Mouse (Mus musculus): ENCODE data around the gene Ptprd. TPM values are rescaled to one million over a fixed set of nuclear protein-coding genes. Genes with fewer than 3 reads are reported as not detected.

The Ptprd gene
- polyA plus RNA-seq, 1 experiment from 2014 or later = 57.1 TPM

DNA sequence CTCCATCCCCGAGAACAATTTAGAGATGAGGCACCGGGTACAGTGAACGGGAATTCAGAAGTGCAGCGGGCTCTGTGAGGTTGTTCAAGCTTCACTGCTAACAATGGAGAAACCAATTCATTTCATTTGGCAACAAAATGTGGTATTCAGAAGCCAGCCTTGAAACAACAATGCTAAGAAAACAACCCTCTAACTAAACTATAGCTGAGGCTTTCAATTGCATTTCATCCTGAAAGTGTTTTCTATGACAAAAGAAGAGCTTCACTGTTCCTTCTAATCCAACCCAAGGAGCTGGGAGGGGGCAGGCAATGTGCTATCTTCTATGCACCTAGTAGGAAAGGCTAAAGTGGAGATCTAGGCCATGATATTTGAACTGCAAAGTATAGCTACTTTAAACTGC is 2217.2 kb downstream of the Ptprd start:
- H3K9ac ChIP-seq = no peak overlapping the region
- H3K4me2 ChIP-seq (replicated peaks) = no peak overlapping the region
- H3K9me3 ChIP-seq (replicated peaks) = no peaks in the 10 kb centered on the region
- H3K4me3 ChIP-seq = no peak overlapping the region
- H3K36me3 ChIP-seq = no peaks in the 10 kb centered on the region
- H3K27ac ChIP-seq = no peak overlapping the region
- no peaks in the 10 kb centered on the region for H3K4me1 ChIP-seq
- ATAC-seq (ENCODE audit: low FRiP score) = no peak
- WGBS = 58% methylated on average over 4 of the region's 4 CpGs
- no peaks in the 10 kb centered on the region for H3K27me3 ChIP-seq

DNA sequence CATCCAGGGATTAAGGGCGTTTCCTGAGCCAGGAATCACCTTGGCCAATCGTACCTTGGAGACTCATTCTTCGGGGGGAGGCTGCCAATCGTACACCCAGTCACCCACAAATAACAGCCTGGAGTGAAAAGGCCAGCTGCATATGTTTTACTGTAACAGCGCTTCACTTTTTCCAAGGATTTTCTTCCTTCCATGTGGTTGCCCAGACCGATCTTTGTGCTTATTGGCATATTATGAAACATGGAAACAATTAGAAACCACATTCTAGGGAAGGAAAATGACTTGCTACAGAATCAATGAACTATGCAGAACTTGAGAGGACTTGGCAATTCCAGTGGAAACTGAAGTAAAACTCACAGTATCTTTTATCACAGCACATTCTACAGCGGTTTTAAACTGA is 2218.7 kb downstream of the Ptprd start:
- Histone ChIP-seq H3K27me3 (no peaks in the 10 kb centered on the region), H3K4me3 (no peak overlapping the region), H3K4me1 (no peaks in the 10 kb centered on the region), H3K4me2 (replicated peaks) (no peak overlapping the region), H3K9ac (no peak overlapping the region), H3K27ac (no peak overlapping the region), H3K9me3 (replicated peaks) (no peaks in the 10 kb centered on the region), H3K36me3 (no peaks in the 10 kb centered on the region)
- 85% methylated on average over 7 of the region's 7 CpGs for WGBS
- no peak for ATAC-seq (ENCODE audit: low FRiP score)

DNA sequence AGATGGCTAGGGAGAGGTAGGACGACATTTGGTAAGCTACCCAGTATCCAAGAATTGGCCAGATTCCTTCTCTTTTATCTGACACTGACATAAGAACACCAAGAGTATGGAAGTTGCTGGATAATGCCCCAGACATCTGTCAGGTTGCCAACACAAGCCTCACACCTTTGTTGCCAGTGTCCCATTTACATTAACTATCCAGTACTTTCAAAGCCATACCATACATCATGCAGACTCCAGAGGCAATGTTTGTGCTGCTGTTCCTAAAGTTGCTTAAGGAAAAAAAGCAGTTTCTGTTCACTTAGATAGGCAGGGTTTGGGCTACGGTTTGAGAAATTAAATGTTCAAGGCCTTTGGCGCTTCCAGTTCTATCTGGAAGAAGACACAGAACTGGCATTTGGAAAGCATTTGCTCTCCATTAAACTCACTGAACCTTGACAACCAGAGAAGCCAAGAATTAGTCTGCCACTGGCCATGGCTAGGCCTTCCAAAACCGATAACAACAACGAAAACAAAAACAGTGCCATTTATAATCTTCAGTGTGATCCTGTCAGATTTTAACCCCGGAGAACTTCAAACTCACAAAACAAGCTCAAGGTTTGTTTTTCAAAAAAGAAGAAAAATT is 2220.0 kb downstream of the Ptprd start:
- no peaks in the 10 kb centered on the region for H3K36me3 ChIP-seq
- H3K4me1 ChIP-seq = no peaks in the 10 kb centered on the region
- H3K4me2 ChIP-seq (replicated peaks) = no peak overlapping the region
- 90% methylated on average over 6 of the region's 6 CpGs for WGBS
- no peaks in the 10 kb centered on the region for H3K27me3 ChIP-seq
- ATAC-seq (ENCODE audit: low FRiP score) = no peak
- no peak overlapping the region for H3K4me3 ChIP-seq
- no peaks in the 10 kb centered on the region for H3K9me3 ChIP-seq (replicated peaks)
- H3K27ac ChIP-seq = no peak overlapping the region
- H3K9ac ChIP-seq = no peak overlapping the region

DNA sequence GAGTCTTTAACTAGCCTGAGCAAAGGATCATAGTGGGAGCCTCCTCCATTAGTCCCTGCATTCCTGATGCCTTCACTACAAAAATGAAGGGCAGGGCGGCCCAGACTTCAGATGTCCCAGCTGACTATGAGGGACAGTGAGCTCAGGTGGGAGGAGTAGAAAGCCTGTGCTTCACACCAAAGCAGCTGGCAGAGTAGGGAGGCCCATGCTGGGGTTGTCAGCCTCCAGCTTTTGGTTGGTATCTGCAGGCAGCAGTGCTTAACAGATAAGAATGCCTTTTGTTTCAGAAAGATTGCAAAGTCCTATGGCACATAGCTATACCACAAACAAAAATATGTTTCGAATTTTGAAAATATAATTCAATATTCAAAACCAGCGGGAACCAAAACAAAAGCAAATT is 2237.0 kb downstream of the Ptprd start:
- no peak overlapping the region for H3K9ac ChIP-seq
- H3K27me3 ChIP-seq = no peaks in the 10 kb centered on the region
- no peaks in the 10 kb centered on the region for H3K36me3 ChIP-seq
- no peak for ATAC-seq (ENCODE audit: low FRiP score)
- no peak overlapping the region for H3K27ac ChIP-seq
- H3K4me2 ChIP-seq (replicated peaks) = no peak overlapping the region
- no peak overlapping the region for H3K4me3 ChIP-seq
- no peaks in the 10 kb centered on the region for H3K4me1 ChIP-seq
- H3K9me3 ChIP-seq (replicated peaks) = no peaks in the 10 kb centered on the region
- 83% methylated on average over 3 of the region's 3 CpGs for WGBS

DNA sequence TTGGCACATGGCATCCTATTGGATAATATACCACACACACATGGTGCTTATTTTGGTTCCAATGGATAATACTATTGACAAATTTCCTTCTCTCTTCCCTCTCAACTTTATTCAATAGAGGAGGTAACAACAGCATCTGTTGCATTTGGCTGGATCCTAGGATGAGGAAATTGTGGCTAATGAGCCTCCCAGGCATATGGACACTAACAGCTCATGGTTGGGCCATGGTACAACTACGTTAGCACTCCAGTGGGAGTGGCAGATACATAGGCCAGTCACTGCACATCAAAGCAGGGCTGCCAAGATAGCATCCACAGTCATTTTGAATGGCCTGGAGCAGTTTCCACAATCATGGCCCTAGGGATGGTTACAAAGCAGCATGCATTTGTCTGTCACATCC is 2238.4 kb downstream of the Ptprd start:
- Histone ChIP-seq H3K27me3 (no peaks in the 10 kb centered on the region), H3K9me3 (replicated peaks) (no peaks in the 10 kb centered on the region), H3K36me3 (no peaks in the 10 kb centered on the region), H3K27ac (no peak overlapping the region), H3K4me2 (replicated peaks) (no peak overlapping the region), H3K4me1 (no peaks in the 10 kb centered on the region), H3K9ac (no peak overlapping the region), H3K4me3 (no peak overlapping the region)
- ATAC-seq (ENCODE audit: low FRiP score) = no peak
- 79% methylated on average over 1 of the region's 1 CpGs for WGBS

DNA sequence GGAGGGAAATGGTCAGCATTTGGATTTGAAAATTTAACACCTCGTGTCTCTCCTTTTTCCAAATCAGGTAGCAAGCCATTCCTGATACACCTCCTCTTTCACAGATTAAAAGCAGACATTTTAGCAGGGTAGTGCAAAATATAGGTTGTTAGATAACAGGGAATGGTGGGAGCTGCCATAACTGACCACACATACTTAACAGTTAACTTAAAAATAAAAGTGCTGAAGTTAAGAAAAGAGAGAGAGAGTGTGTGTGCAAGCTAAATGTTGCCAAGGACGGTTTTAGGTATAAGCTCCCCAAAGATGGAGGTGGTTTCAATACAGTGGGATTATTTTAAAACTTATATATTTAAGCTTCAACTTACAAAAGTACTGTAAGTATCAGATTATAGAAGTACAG is 2241.8 kb downstream of the Ptprd start:
- no peak for ATAC-seq (ENCODE audit: low FRiP score)
- 87% methylated on average over 2 of the region's 2 CpGs for WGBS
- H3K9ac ChIP-seq = no peak overlapping the region

DNA sequence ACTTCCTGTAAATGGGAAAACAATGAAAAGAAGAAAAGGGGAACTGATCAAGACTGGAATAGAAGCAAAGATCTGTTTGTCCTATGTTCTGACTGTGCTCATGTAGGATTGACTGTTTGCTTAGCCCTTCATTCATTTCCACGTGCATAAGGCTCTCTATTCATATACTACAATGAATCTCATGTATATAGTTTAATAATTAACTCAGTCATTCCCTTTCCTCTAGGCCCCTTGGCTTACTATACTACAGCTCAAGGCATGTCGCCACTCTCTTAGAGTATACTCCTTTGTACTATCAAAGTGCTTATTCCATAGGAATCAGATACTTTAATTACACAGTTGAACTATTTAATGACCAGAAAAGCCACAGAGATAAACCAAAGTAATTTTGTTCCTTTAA is 2243.1 kb downstream of the Ptprd start:
- Histone ChIP-seq H3K27me3 (no peaks in the 10 kb centered on the region), H3K4me2 (replicated peaks) (no peak overlapping the region), H3K4me3 (no peak overlapping the region), H3K36me3 (no peaks in the 10 kb centered on the region), H3K9me3 (replicated peaks) (no peaks in the 10 kb centered on the region), H3K4me1 (no peaks in the 10 kb centered on the region), H3K27ac (no peak overlapping the region), H3K9ac (no peak overlapping the region)
- 79% methylated on average over 2 of the region's 2 CpGs for WGBS
- no peak for ATAC-seq (ENCODE audit: low FRiP score)

More for the DNA sequence above, 2241.8 kb downstream of the Ptprd start:
- Histone ChIP-seq H3K36me3 (no peaks in the 10 kb centered on the region), H3K27ac (no peak overlapping the region), H3K9me3 (replicated peaks) (no peaks in the 10 kb centered on the region), H3K4me3 (no peak overlapping the region), H3K4me1 (no peaks in the 10 kb centered on the region), H3K4me2 (replicated peaks) (no peak overlapping the region), H3K27me3 (no peaks in the 10 kb centered on the region)

DNA sequence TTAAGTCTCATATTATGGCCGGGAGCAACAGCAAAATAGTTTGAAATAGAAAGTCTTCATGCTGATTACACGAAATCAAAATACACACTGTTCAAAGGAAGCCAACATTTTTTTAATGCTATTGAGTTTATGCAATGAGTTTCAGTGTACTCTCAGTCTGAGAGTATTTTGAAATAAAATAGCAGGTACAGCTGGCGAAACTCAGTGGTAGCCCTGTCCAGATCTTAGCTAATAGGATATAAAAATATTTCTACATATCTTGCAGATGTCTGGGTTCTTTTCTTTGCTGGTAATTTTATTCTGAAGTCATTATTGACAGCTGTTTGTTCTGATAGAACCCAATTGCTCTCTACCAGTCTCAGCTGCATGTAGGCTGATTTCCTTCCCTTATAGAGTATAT is 2246.0 kb downstream of the Ptprd start:
- Histone ChIP-seq H3K4me3 (no peak overlapping the region), H3K9ac (no peak overlapping the region), H3K4me1 (no peaks in the 10 kb centered on the region), H3K27ac (no peak overlapping the region), H3K4me2 (replicated peaks) (no peak overlapping the region), H3K36me3 (no peaks in the 10 kb centered on the region), H3K9me3 (replicated peaks) (no peaks in the 10 kb centered on the region), H3K27me3 (no peaks in the 10 kb centered on the region)
- no peak for ATAC-seq (ENCODE audit: low FRiP score)
- 79% methylated on average over 3 of the region's 3 CpGs for WGBS

DNA sequence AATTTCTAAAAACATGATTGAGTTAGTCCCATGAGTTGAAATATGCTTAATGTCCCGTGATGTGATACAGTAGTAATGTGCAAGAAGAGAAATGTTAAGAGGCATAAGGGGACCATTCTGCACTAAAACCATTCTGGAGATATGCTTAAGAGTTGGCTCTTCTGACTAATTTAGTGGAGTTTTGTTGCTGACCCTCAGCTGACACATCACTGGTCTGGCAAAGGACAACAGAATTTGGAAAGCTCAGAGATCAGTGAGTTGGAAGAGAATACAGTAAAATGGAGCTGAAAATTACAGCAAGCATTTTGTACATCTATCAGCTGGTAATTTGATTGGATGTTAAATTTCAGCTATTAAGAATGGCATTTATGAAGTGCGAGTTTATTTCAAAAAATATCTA is 2248.8 kb downstream of the Ptprd start:
- no peak for ATAC-seq (ENCODE audit: low FRiP score)
- H3K27me3 ChIP-seq = no peaks in the 10 kb centered on the region
- 90% methylated on average over 2 of the region's 2 CpGs for WGBS
- H3K4me2 ChIP-seq (replicated peaks) = no peak overlapping the region
- no peak overlapping the region for H3K27ac ChIP-seq
- no peaks in the 10 kb centered on the region for H3K9me3 ChIP-seq (replicated peaks)
- no peaks in the 10 kb centered on the region for H3K4me1 ChIP-seq
- no peak overlapping the region for H3K4me3 ChIP-seq
- no peak overlapping the region for H3K9ac ChIP-seq
- no peaks in the 10 kb centered on the region for H3K36me3 ChIP-seq

DNA sequence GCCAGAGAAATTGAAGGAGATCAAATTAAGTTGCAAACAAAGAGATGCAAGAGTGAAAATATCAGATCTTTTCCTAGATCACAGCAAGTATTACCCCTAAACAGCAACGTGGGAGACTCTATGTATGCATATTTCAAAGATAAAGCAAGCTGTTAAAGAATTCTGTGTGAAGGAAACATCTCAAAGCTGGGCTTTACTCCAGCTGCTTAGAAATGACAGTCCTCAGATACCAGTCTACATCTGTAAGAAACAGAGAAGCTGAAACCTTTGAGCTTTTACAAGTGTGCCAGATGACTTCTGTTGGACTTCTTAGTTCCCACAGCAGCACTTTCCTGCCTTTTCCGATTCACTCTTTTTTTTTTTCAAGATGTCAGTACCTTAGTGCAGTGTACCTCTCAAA is 2249.9 kb downstream of the Ptprd start:
- no peaks in the 10 kb centered on the region for H3K27me3 ChIP-seq
- H3K4me3 ChIP-seq = no peak overlapping the region
- H3K9me3 ChIP-seq (replicated peaks) = no peaks in the 10 kb centered on the region
- 74% methylated on average over 2 of the region's 2 CpGs for WGBS
- H3K4me1 ChIP-seq = no peaks in the 10 kb centered on the region
- H3K36me3 ChIP-seq = no peaks in the 10 kb centered on the region
- no peak for ATAC-seq (ENCODE audit: low FRiP score)
- no peak overlapping the region for H3K9ac ChIP-seq
- H3K27ac ChIP-seq = no peak overlapping the region
- H3K4me2 ChIP-seq (replicated peaks) = no peak overlapping the region

DNA sequence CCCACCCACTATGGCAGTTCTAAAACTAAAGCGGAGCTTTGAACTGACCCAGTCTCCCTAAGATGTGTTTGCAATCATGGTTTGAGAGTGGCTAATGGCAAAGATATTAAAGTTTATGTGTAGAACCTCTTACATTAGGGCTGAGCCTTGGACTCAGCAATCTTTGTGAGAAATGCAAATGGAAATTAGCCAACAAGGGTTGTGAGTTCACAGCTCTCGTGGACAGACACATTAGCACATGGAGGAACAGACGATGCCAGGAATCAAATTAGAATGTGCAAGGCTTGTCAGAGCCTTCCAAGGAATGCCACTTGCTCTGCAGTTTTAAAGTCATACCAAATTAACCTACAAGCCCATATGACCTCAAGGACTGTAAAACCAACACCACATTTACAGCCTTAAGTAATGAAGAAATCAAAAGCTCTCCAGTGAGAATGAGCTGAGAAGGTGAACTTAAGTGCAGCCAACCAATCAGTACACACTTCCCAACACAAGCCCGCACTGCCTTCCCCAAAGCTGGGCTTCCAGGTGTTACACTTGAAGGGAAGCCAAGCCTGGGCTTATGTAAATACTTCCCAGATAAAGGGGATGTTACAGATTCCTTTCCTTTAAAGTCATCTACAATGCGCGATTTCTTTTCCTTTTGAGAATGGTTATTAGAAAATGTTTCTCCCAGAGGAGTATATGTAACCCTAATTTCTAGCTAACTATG is 2258.3 kb downstream of the Ptprd start:
- Histone ChIP-seq H3K27ac (no peak overlapping the region), H3K4me2 (replicated peaks) (no peak overlapping the region), H3K36me3 (0 out of 2 replicates have a peak, but pooled peaks cover 9% of the 10 kb centered on the region), H3K4me1 (no peaks in the 10 kb centered on the region), H3K4me3 (no peak overlapping the region), H3K27me3 (no peaks in the 10 kb centered on the region), H3K9ac (no peak overlapping the region), H3K9me3 (replicated peaks) (no peaks in the 10 kb centered on the region)
- 84% methylated on average over 6 of the region's 6 CpGs for WGBS
- ATAC-seq (ENCODE audit: low FRiP score) = no peak

DNA sequence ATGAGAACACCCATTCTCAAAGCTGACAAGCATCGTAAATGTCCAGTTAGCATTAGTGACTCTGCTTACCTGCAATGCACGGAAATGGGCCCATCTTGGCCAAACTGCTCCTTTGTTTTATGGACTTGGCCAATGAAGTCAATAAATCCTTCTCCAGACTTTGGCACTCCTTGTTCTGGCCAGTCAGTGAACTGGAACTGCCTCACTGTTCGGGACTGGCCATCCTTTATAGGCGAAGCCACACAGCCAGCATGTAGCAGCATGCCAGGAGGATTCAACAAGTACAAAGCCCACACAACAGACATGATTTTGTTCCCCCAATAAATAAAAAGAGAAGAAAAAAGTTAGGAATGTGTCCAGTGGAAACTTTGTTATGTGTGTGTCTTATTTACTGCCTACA is 2261.2 kb downstream of the Ptprd start:
- Histone ChIP-seq H3K4me2 (replicated peaks) (no peak overlapping the region), H3K4me3 (no peak overlapping the region), H3K27ac (no peak overlapping the region), H3K9ac (no peak overlapping the region), H3K9me3 (replicated peaks) (no peaks in the 10 kb centered on the region), H3K4me1 (no peaks in the 10 kb centered on the region), H3K36me3 (0 out of 2 replicates have a peak, but pooled peaks cover 9% of the 10 kb centered on the region), H3K27me3 (no peaks in the 10 kb centered on the region)
- 86% methylated on average over 4 of the region's 4 CpGs for WGBS
- no peak for ATAC-seq (ENCODE audit: low FRiP score)

DNA sequence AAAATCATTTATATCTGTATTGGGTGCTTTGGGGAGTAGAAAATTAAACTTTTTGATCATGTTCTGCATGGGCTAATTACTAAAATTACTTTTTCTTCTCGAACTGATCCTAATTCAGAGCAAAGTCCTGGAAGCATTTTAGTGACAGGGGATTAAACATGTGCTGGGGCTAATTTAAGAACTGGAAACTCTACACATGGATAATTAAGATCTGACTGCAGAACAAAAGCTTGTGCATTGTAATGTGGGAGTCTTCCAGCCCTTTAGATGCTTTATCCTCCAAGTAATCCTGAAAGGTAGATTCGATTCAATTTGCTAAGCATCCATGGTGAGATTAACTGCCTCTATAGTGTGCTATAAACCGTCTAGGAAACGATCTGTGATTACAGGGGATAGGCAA is 2316.9 kb downstream of the Ptprd start:
- ATAC-seq (ENCODE audit: low FRiP score) = no peak
- Histone ChIP-seq H3K27me3 (no peaks in the 10 kb centered on the region), H3K4me1 (no peaks in the 10 kb centered on the region), H3K36me3 (no peaks in the 10 kb centered on the region), H3K9ac (no peak overlapping the region), H3K9me3 (replicated peaks) (no peaks in the 10 kb centered on the region), H3K4me2 (replicated peaks) (no peak overlapping the region), H3K4me3 (no peak overlapping the region), H3K27ac (no peak overlapping the region)
- WGBS = 60% methylated on average over 4 of the region's 4 CpGs
